Mouse (Mus musculus) neural tube, embryonic 14.5 days (tissue): ENCODE data around the gene Elovl6. TPM values are rescaled to one million over a fixed set of nuclear protein-coding genes. Genes with fewer than 3 reads are reported as not detected.

Source experiments
- ATAC-seq: fragments of 200-750 bp; cut with Nextera tagmentation; 2 replicates; pipeline ENCODE4 v1.8.0; 2017; ENCODE audit warnings: low read depth, mild to moderate bottlenecking, moderate TSS enrichment, moderate library complexity
- H3K27ac ChIP-seq: fragments of 300-500 bp; sonication (generic); 2 replicates; pipeline ENCODE4 v1.5.1; 2014; ENCODE audit warnings: low read depth, mild to moderate bottlenecking, control low read depth, low read length, moderate library complexity, mixed read lengths
- H3K27me3 ChIP-seq: fragments of 300-500 bp; sonication (generic); 2 replicates; pipeline ENCODE4 v1.6.1; 2014; ENCODE audit warnings: low read length; ENCODE audit not compliant: control insufficient read depth, insufficient read depth
- H3K36me3 ChIP-seq: fragments of 300-500 bp; sonication (generic); 2 replicates; pipeline ENCODE4 v1.6.1; 2014; ENCODE audit warnings: low read length, mixed read lengths; ENCODE audit not compliant: control insufficient read depth, insufficient read depth
- H3K4me1 ChIP-seq: fragments of 300-500 bp; sonication (generic); 2 replicates; pipeline ENCODE4 v1.6.1; 2014; ENCODE audit warnings: low read length; ENCODE audit not compliant: control insufficient read depth, insufficient read depth
- H3K4me2 ChIP-seq: fragments of 300-500 bp; sonication (generic); 2 replicates; pipeline ENCODE4 v1.6.1; 2014; ENCODE audit warnings: mild to moderate bottlenecking, low read depth, low read length, control low read depth
- H3K4me3 ChIP-seq: fragments of 300-500 bp; sonication (generic); 2 replicates; pipeline ENCODE4 v1.5.1; 2014; ENCODE audit warnings: low read depth, low read length, control low read depth, mixed read lengths
- H3K9ac ChIP-seq: fragments of 300-500 bp; sonication (generic); replicated peaks from 2 replicates; pipeline ENCODE4 v1.6.1; 2014; ENCODE audit warnings: low read depth, mild to moderate bottlenecking, control low read depth, low read length, mixed read lengths
- H3K9me3 ChIP-seq: fragments of 300-500 bp; sonication (generic); 2 replicates; pipeline ENCODE4 v1.6.1; 2016; ENCODE audit warnings: low read length; ENCODE audit not compliant: control insufficient read depth
- WGBS: fragments of 180-500 bp; shearing (Covaris S2); extraction: QIAGEN DNeasy Blood & Tissue Kit; methylation state at CpG from one replicate; pipeline ENCODE4 v1.1.7; 2014; 5-methylcytosine and 5-hydroxymethylcytosine counted together
- polyA plus RNA-seq: library from polyadenylated mRNA; unstranded; fragments of >200 nt; fragmentation: Nextera tagmentation; extraction: Ambion mirVana; gene quantifications from 2 replicates; pipeline ENCODE4 v1.2.1, GENCODE M21; 2014

The Elovl6 gene
- polyA plus RNA-seq, 1 experiment from 2014 or later = 35.0 TPM

DNA sequence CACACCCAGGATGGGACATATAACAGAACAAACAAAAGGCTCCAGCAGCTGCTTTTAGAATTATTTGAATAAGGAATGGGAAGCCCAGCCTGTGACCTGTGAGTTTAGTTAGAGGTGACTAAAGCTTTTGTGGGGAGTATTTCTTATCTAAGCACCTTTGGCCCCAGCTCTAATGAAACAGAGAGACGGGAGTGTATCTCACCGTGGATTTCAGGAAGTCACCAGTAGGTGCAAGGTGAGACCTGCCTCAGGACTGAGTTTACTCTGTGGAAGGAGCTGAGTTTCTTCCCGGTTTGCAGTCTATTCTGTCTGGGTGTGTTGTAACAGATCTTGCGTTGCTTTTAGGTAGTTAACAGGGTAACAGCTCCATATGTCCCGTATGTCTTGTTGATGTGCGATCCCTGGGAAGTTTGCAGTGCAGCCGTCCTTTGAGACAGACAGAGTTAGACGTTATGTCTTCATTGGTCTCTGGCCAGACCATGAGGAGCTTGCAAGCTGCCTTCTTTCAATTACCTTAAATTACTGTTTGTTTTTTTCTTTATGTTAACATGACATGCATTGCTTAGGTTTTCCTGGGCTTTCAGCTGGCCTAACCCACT, 15.8 kb downstream of the Elovl6 start:
- Histone ChIP-seq H3K27ac (no peak overlapping the region), H3K4me3 (no peak overlapping the region), H3K36me3 (no peaks in the 10 kb centered on the region), H3K9ac (no peak overlapping the region), H3K4me2 (no peak overlapping the region), H3K4me1 (peaks cover 5% of the 10 kb centered on the region; the same call in 1 of the 2 replicates), H3K27me3 (no peaks in the 10 kb centered on the region), H3K9me3 (no peaks in the 10 kb centered on the region)
- WGBS = 68% methylated on average over 8 of the region's 8 CpGs
- no peak for ATAC-seq

DNA sequence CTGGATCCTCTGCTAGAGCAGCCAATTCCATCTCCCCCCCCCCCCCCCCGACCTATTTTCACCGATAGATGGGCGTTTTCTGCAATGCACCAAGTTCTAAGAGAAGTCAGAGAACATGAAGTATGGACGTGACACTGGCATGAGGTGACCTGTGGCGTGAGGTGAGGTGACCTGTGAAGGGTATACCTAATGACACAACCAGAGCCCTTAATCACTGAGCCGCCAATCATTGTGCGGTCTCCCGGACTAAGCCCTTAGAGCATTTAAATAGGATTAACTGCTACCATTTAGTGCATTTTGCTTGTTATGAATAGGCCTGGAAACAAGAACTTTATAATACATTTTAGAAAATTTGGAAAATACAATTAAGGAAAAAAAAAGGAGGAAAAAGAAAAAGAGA, 16.6 kb downstream of the Elovl6 start:
- no peak for ATAC-seq
- Histone ChIP-seq H3K9ac (no peak overlapping the region), H3K27ac (no peak overlapping the region), H3K4me1 (peaks cover 5% of the 10 kb centered on the region; the same call in 1 of the 2 replicates), H3K4me3 (no peak overlapping the region), H3K36me3 (no peaks in the 10 kb centered on the region), H3K9me3 (no peaks in the 10 kb centered on the region), H3K4me2 (no peak overlapping the region), H3K27me3 (no peaks in the 10 kb centered on the region)
- WGBS = 81% methylated on average over 8 of the region's 8 CpGs

DNA sequence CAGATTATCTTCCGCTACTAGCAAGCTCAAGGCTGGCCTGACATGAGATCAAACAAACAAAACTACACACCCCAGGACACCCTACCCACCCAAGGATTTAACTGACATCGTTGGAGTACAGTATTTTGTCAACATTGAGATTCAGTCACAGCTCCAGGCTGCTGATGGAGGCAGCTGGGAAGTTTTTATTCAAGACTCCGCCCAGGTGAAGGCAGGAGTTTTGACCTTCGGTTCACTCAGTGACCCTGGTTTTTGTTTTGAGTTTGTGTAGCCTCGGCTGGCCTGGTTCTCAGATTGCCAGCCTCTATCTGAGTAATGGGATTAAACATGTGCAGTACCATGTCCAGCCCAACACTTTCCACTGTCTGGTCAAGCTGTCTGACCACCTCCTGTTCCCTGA, 17.4 kb downstream of the Elovl6 start:
- 61% methylated on average over 5 of the region's 5 CpGs for WGBS
- Histone ChIP-seq H3K9ac (no peak overlapping the region), H3K27me3 (no peaks in the 10 kb centered on the region), H3K4me3 (no peak overlapping the region), H3K4me2 (no peak overlapping the region), H3K4me1 (peaks cover 5% of the 10 kb centered on the region; the same call in 1 of the 2 replicates), H3K27ac (no peak overlapping the region), H3K9me3 (no peaks in the 10 kb centered on the region), H3K36me3 (no peaks in the 10 kb centered on the region)
- no peak; the same call in 1 of the 2 replicates for ATAC-seq

DNA sequence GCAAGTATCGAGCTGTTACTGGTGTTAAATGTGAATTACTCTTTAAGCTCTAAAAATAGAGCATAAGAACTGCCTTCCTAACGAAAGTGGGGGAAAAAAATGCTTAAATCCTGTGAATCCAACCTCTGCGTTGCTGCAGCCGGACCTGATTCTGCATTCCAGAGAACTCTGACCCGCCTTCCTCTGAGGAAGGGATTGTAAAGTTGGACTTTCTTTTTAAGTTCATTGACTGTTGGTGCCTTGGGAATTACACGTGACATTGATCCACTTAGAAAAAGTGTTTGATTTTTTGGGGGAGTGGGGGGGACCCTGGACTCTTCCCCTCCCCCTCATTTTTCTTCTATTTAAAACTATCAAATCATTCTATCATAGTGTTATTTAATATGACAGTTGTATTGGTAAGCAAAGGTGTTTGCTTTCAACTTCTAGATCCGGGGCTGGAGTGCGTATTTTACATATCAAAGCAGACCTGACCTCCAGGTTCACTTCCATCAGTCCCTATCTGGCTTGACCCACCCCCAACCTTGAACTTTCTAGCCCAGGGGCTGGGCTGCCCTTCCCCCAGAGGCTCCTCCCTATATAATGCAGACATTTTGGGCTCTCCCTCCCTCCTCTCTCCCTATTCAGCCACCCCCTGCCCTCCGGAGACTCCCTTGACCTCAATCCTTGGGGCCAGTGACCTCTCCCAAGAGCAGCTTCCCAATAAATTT, 19.6 kb downstream of the Elovl6 start:
- WGBS = 67% methylated on average over 9 of the region's 9 CpGs
- no peaks in the 10 kb centered on the region for H3K9me3 ChIP-seq
- H3K4me2 ChIP-seq = no peak overlapping the region
- no peak overlapping the region for H3K27ac ChIP-seq
- no peaks in the 10 kb centered on the region for H3K4me1 ChIP-seq
- no peak overlapping the region for H3K9ac ChIP-seq
- H3K27me3 ChIP-seq = no peaks in the 10 kb centered on the region
- H3K4me3 ChIP-seq = no peak overlapping the region
- ATAC-seq = no peak
- H3K36me3 ChIP-seq = no peaks in the 10 kb centered on the region

DNA sequence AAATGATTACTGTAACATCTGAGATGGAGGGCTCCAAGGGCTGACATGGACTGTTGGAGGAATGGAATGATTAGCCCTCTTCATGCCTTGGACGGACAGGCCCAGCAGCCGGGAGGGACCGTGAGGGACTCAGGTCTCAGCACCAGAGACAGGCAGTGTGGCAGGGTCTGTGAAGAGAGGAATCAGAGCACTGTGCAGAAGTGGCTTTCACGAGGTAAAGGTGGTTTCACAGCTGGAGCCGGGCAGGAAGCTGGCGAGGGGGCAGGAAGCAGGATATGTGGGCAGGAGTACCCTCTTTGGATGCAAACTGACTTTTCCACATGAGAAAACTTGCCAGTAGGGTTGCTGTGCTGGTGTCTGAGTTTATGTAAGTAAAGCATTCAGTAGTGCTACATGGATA, 20.2 kb downstream of the Elovl6 start:
- no peak overlapping the region for H3K4me3 ChIP-seq
- H3K4me1 ChIP-seq = no peaks in the 10 kb centered on the region
- H3K27ac ChIP-seq = no peak overlapping the region
- no peaks in the 10 kb centered on the region for H3K9me3 ChIP-seq
- no peaks in the 10 kb centered on the region for H3K27me3 ChIP-seq
- H3K9ac ChIP-seq = no peak overlapping the region
- no peak overlapping the region for H3K4me2 ChIP-seq
- 74% methylated on average over 6 of the region's 6 CpGs for WGBS
- no peak for ATAC-seq
- no peaks in the 10 kb centered on the region for H3K36me3 ChIP-seq

DNA sequence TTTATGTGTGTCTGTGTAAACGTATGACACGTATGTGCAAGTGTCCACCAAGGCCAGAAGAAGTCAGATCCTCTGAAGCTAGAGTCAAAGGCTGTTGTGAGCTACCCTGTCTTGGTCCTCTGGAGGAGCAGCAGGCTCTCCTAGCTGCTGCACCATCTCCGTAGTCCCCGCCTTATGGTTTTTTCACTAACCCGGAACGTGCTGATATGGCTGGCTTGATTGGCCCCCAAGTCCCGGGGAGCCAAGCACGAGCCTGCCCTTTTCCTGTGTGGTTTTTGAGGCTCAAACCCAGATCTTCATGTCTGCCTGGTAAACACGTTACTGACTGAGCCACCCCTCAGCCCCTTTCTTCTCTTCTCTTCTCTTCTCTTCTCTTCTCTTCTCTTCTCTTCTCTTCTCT, 21.0 kb downstream of the Elovl6 start:
- no peak overlapping the region for H3K27ac ChIP-seq
- no peak for ATAC-seq
- H3K36me3 ChIP-seq = no peaks in the 10 kb centered on the region
- H3K4me1 ChIP-seq = no peaks in the 10 kb centered on the region
- WGBS = 93% methylated on average over 9 of the region's 9 CpGs
- no peak overlapping the region for H3K4me2 ChIP-seq
- H3K27me3 ChIP-seq = no peaks in the 10 kb centered on the region
- no peaks in the 10 kb centered on the region for H3K9me3 ChIP-seq
- H3K4me3 ChIP-seq = no peak overlapping the region
- no peak overlapping the region for H3K9ac ChIP-seq

DNA sequence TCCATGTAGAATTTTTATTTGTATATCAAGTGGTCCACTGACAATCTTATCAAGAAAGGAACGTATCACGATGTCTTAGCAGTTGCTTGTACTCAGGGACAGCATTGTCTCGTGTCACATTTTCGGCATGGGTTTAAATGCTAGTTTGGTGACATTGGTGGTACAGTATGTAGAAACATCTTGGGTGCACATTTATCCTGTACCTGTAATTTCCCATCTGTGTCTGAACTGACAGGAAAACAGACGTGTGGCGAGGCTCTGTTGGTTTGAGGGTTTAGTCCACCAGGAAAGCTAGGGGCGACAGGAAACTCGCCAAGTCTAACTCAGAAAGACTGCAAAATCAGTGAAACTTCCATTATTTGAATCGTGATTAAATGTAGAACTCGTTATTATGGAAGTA, 21.5 kb downstream of the Elovl6 start:
- H3K4me3 ChIP-seq = no peak overlapping the region
- H3K9ac ChIP-seq = no peak overlapping the region
- H3K36me3 ChIP-seq = no peaks in the 10 kb centered on the region
- H3K27me3 ChIP-seq = no peaks in the 10 kb centered on the region
- H3K4me1 ChIP-seq = no peaks in the 10 kb centered on the region
- H3K9me3 ChIP-seq = no peaks in the 10 kb centered on the region
- ATAC-seq = no peak
- 95% methylated on average over 10 of the region's 10 CpGs for WGBS
- H3K27ac ChIP-seq = no peak overlapping the region
- H3K4me2 ChIP-seq = no peak overlapping the region

DNA sequence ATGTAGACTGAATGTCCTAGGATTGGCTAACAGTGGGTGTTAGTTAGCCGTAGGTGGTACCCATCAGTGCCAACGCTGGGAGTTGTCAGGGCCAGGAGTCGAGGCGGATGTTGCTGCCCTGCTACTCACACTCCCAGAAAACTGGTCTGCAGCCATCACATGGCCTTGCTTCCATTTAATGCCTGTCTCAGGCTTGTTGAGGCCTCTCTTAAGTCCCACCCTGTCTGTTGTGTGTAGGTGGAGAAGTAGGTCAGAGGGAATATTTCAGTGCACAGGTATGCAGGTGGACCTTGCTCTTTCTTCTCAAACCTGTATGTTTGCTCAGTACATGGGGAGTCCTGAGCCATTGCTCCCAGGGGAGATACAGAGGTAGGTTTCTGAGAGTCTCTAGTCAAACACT, 22.3 kb downstream of the Elovl6 start:
- no peaks in the 10 kb centered on the region for H3K4me1 ChIP-seq
- no peaks in the 10 kb centered on the region for H3K9me3 ChIP-seq
- H3K36me3 ChIP-seq = no peaks in the 10 kb centered on the region
- no peak overlapping the region for H3K27ac ChIP-seq
- no peaks in the 10 kb centered on the region for H3K27me3 ChIP-seq
- H3K4me3 ChIP-seq = no peak overlapping the region
- no peak overlapping the region for H3K9ac ChIP-seq
- ATAC-seq = no peak
- no peak overlapping the region for H3K4me2 ChIP-seq
- WGBS = 93% methylated on average over 4 of the region's 4 CpGs

DNA sequence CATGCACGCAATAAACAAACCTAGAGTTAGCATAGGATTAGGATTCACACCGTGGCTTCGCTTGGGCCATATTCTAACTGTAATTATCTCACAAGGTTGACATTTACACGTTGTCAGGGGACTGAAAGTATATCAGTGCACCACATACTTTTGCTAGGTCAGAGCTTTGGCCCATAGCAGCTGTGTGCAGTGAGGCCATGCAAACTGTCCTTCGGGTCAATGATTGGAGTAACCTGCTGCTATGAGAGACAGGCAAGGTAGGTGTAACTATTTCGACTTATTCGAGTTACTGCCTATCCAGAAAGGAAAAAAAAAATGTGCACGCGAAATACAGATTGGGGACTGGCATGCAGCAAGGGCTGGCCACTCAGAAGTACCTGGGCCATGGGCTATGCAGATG, 24.9 kb downstream of the Elovl6 start:
- no peaks in the 10 kb centered on the region for H3K27me3 ChIP-seq
- no peak overlapping the region for H3K4me2 ChIP-seq
- H3K9ac ChIP-seq = no peak overlapping the region
- H3K4me1 ChIP-seq = no peaks in the 10 kb centered on the region
- no peaks in the 10 kb centered on the region for H3K36me3 ChIP-seq
- no peak overlapping the region for H3K4me3 ChIP-seq
- 93% methylated on average over 9 of the region's 9 CpGs for WGBS
- ATAC-seq = no peak
- no peaks in the 10 kb centered on the region for H3K9me3 ChIP-seq
- no peak overlapping the region for H3K27ac ChIP-seq
